Mouse (Mus musculus) thymus, adult 2 months (tissue): ENCODE measurements around the gene Cep135. TPM values are rescaled to one million over a fixed set of nuclear protein-coding genes. Genes with fewer than 3 reads are reported as not detected.

ENCODE experiments used
- DNase-seq: peaks from one replicate; pipeline ENCODE4 v3.0.0; 2021
- H3K27ac ChIP-seq: fragments of 200-500 bp; 2 replicates; pipeline ENCODE4 v1.5.1; 2012; ENCODE audit warnings: low read length, control low read depth; ENCODE audit not compliant: control insufficient read depth, insufficient read depth
- H3K27me3 ChIP-seq: fragments of 200-500 bp; 2 replicates; pipeline ENCODE4 v1.6.1; 2012; ENCODE audit warnings: mild to moderate bottlenecking, low read length, moderate library complexity, mixed read lengths; ENCODE audit not compliant: control insufficient read depth, insufficient read depth
- H3K36me3 ChIP-seq: fragments of 200-500 bp; 2 replicates; pipeline ENCODE4 v1.6.1; 2012; ENCODE audit warnings: mild to moderate bottlenecking, low read length, moderate library complexity; ENCODE audit not compliant: control insufficient read depth, insufficient read depth
- H3K4me1 ChIP-seq: fragments of 200-500 bp; replicated peaks from 2 replicates; pipeline ENCODE4 v1.6.1; 2012; ENCODE audit warnings: low read length; ENCODE audit not compliant: control insufficient read depth, insufficient read depth
- H3K4me3 ChIP-seq: fragments of 200-500 bp; 2 replicates; pipeline ENCODE4 v1.5.1; 2012; ENCODE audit warnings: mild to moderate bottlenecking, low read length, control low read depth, moderate library complexity; ENCODE audit not compliant: control insufficient read depth, insufficient read depth
- CTCF ChIP-seq: fragments of 200-500 bp; IDR thresholded peaks from 2 replicates; pipeline ENCODE4 v1.5.1; 2012; ENCODE audit warnings: mild to moderate bottlenecking, control low read depth, low read length, moderate library complexity, borderline replicate concordance; ENCODE audit not compliant: control insufficient read depth, poor library complexity, insufficient read depth; ENCODE audit errors: extremely low read depth
- POLR2A ChIP-seq: fragments of 200-500 bp; IDR thresholded peaks from 2 replicates; pipeline ENCODE4 v1.6.1; 2012; ENCODE audit warnings: mild to moderate bottlenecking, low read length, control low read depth, moderate library complexity; ENCODE audit not compliant: control insufficient read depth, poor library complexity, insufficient read depth; ENCODE audit errors: extremely low read depth
- WGBS: fragments of 180-500 bp; shearing (Covaris S2); methylation state at CpG from one replicate; pipeline ENCODE4 v1.1.7; 2018; 5-methylcytosine and 5-hydroxymethylcytosine counted together
- polyA plus RNA-seq: library from polyadenylated mRNA; depleted of rRNA; stranded (reverse); fragments of >200 nt; gene quantifications from 2 replicates; pipeline ENCODE4 v1.2.3, GENCODE M21; 2012

Gene Cep135
- polyA plus RNA-seq, 1 experiment = 2.7 TPM

- Histone ChIP-seq H3K4me3 (peak overlapping the region; percentile 14), H3K27me3 (peaks cover 10% of the 10 kb centered on the region), H3K36me3 (no peaks in the 10 kb centered on the region), H3K4me1 (peaks cover 3% of the 10 kb centered on the region), H3K27ac (no peak overlapping the region)
- WGBS = 3% methylated on average over 80 of the region's 80 CpGs
- DNase-seq = no peak
- no peak for TF ChIP-seq CTCF
- TF ChIP-seq POLR2A = no peak
These were observed 69.0 kb downstream of the Cep135 start for GRCm38 (mm10) chr5:76657245-76658083.

GRCm38 (mm10) chr5:76658084-76658934, 69.8 kb downstream of the Cep135 start:
- 7% methylated on average over 38 of the region's 38 CpGs for WGBS
- H3K27ac ChIP-seq = no peak overlapping the region
- peak overlapping the region; percentile 11; the same call in 1 of the 2 replicates for H3K4me3 ChIP-seq
- no peaks in the 10 kb centered on the region for H3K36me3 ChIP-seq
- H3K4me1 ChIP-seq = peaks cover 3% of the 10 kb centered on the region
- TF ChIP-seq POLR2A (no peak), CTCF (no peak)
- no peak for DNase-seq
- H3K27me3 ChIP-seq = peaks cover 10% of the 10 kb centered on the region

- no peak for DNase-seq
- Histone ChIP-seq H3K4me3 (no peak overlapping the region), H3K27ac (no peak overlapping the region), H3K4me1 (peaks cover 3% of the 10 kb centered on the region), H3K27me3 (peaks cover 10% of the 10 kb centered on the region), H3K36me3 (no peaks in the 10 kb centered on the region)
- WGBS = 95% methylated on average over 8 of the region's 8 CpGs
- TF ChIP-seq POLR2A = no peak
- TF ChIP-seq CTCF = no peak
These were observed 71.6 kb downstream of the Cep135 start for GRCm38 (mm10) chr5:76659958-76660635.

- DNase-seq = no peak
- no peak overlapping the region for H3K4me3 ChIP-seq
- no peak overlapping the region for H3K27ac ChIP-seq
- no peak for TF ChIP-seq CTCF
- TF ChIP-seq POLR2A = no peak
- WGBS = 93% methylated on average over 4 of the region's 4 CpGs
- peaks cover 10% of the 10 kb centered on the region for H3K27me3 ChIP-seq
- H3K36me3 ChIP-seq = no peaks in the 10 kb centered on the region
- H3K4me1 ChIP-seq = peaks cover 3% of the 10 kb centered on the region
These were observed 72.8 kb downstream of the Cep135 start for GRCm38 (mm10) chr5:76661310-76661709.

- Histone ChIP-seq H3K4me3 (no peak overlapping the region), H3K27ac (no peak overlapping the region), H3K27me3 (no peaks in the 10 kb centered on the region), H3K36me3 (no peaks in the 10 kb centered on the region), H3K4me1 (no peaks in the 10 kb centered on the region)
- DNase-seq = no peak
- TF ChIP-seq CTCF (no peak), POLR2A (no peak)
- WGBS = 93% methylated on average over 7 of the region's 7 CpGs
These were observed 76.4 kb downstream of the Cep135 start for GRCm38 (mm10) chr5:76664936-76665335.

- Histone ChIP-seq H3K4me1 (no peaks in the 10 kb centered on the region), H3K27me3 (no peaks in the 10 kb centered on the region), H3K27ac (no peak overlapping the region), H3K36me3 (no peaks in the 10 kb centered on the region), H3K4me3 (no peak overlapping the region)
- WGBS = 71% methylated on average over 7 of the region's 7 CpGs
- no peak for TF ChIP-seq POLR2A
- TF ChIP-seq CTCF = no peak
- no peak for DNase-seq
These were observed 76.9 kb downstream of the Cep135 start for GRCm38 (mm10) chr5:76665421-76665820.
